Mouse (Mus musculus) neural tube, embryonic 13.5 days (tissue): ENCODE measurements around the gene Zc3h12a. TPM values are rescaled to one million over a fixed set of nuclear protein-coding genes. Genes with fewer than 3 reads are reported as not detected.

Source experiments
- ATAC-seq: fragments of 200-750 bp; cut with Nextera tagmentation; 2 replicates; pipeline ENCODE4 v1.8.0; 2017; ENCODE audit warnings: low read depth, mild to moderate bottlenecking, moderate TSS enrichment, moderate library complexity
- H3K27ac ChIP-seq: fragments of 300-500 bp; sonication (generic); replicated peaks from 2 replicates; pipeline ENCODE4 v1.5.1; 2015; ENCODE audit warnings: moderate library complexity, mild to moderate bottlenecking, inconsistent platforms
- H3K27me3 ChIP-seq: fragments of 300-500 bp; sonication (generic); 2 replicates; pipeline ENCODE4 v1.6.1; 2015; ENCODE audit warnings: mild to moderate bottlenecking, inconsistent platforms
- H3K36me3 ChIP-seq: fragments of 300-500 bp; sonication (generic); 2 replicates; pipeline ENCODE4 v1.6.1; 2015; ENCODE audit warnings: mild to moderate bottlenecking, inconsistent platforms
- H3K4me1 ChIP-seq: fragments of 300-500 bp; sonication (generic); replicated peaks from 2 replicates; pipeline ENCODE4 v1.6.1; 2015; ENCODE audit warnings: inconsistent platforms
- H3K4me2 ChIP-seq: fragments of 300-500 bp; sonication (generic); 2 replicates; pipeline ENCODE4 v1.6.1; 2015; ENCODE audit warnings: inconsistent platforms, mild to moderate bottlenecking, moderate library complexity
- H3K4me3 ChIP-seq: fragments of 300-500 bp; sonication (generic); 2 replicates; pipeline ENCODE4 v1.5.1; 2015; ENCODE audit warnings: mild to moderate bottlenecking, inconsistent platforms
- H3K9ac ChIP-seq: fragments of 300-500 bp; sonication (generic); 2 replicates; pipeline ENCODE4 v1.6.1; 2015; ENCODE audit warnings: moderate library complexity, mild to moderate bottlenecking, inconsistent platforms
- H3K9me3 ChIP-seq: fragments of 300-500 bp; sonication (generic); 2 replicates; pipeline ENCODE4 v1.6.1; 2016; ENCODE audit warnings: inconsistent platforms
- WGBS: fragments of 180-500 bp; shearing (Covaris S2); methylation state at CpG from one replicate; pipeline ENCODE4 v1.1.7; 2015; 5-methylcytosine and 5-hydroxymethylcytosine counted together
- polyA plus RNA-seq: library from polyadenylated mRNA; unstranded; fragments of >200 nt; fragmentation: Nextera tagmentation; extraction: Ambion mirVana; gene quantifications from 2 replicates; pipeline ENCODE4 v1.2.1, GENCODE M21; 2015

The Zc3h12a gene
- polyA plus RNA-seq, 1 experiment from 2014 or later: 0.29 TPM

DNA sequence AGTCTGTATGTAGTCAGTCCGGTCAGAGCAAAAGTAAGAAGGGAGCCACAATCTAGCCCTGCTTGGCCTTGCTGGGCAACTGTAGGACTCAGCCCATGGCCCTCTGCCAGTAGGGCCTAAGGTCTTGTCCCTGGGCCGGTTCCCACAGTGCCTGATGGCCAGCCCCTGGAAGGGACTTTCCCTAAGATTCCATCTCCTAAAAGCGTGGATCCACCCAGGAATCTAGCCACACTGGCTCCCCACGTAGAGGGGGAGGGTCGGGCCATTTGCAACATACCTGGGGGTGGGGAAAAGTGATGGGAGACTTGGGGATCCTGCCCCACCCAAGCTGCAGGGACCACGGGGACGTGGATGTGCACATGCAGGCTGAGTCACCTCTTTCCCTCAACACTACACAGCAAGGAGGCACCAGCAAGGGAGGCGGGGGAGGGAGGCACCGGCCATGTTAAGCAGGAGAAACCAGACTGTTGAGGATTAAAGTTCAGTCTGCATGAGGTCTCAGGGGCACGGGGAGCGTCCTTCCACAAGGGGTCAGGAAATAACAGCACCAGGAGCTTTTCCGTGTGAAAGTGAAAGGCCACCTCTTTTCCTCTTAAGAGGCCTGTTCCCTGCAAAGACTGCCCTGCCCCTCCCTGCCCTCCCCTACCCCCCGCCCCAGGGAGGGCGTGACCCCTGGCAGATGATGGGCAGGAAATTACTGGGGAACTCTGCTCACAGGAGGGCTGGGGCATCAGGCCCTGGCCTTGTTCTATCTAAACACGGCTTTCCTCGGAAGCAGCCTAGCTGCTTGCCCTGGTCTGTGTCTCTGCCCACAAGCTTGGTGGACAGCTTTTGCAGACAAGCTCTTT lies 5.0 kb downstream of the Zc3h12a start:
- Histone ChIP-seq H3K4me1 (peaks cover 39% of the 10 kb centered on the region), H3K27me3 (peaks cover 19% of the 10 kb centered on the region), H3K36me3 (no peaks in the 10 kb centered on the region), H3K4me3 (no peak overlapping the region), H3K9ac (no peak overlapping the region), H3K9me3 (no peaks in the 10 kb centered on the region), H3K27ac (no peak overlapping the region), H3K4me2 (no peak overlapping the region)
- WGBS: 23% methylated on average over 16 of the region's 16 CpGs
- ATAC-seq: no peak

DNA sequence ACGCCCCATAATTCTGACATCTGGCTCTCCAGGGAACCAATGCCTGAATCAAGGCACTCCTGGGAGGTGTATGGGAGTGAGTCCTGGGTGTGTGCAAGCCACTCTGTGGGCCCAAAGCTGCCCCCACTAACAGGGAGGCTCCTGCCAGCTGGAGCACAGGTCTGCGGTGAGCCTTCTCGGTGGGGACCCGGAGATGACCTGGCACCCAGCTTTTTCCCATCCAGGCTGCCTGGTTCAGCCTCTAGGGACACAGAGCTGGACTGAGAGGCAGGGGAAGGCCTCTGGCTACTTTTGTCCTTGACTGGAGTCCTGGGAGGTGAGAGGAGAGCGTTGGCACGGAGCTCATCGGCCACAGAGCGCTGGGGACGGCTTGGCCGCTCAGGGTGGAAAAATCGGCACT lies 7.9 kb downstream of the Zc3h12a start:
- H3K9ac ChIP-seq: no peak overlapping the region
- H3K4me3 ChIP-seq: no peak overlapping the region
- no peak overlapping the region for H3K27ac ChIP-seq
- no peak for ATAC-seq
- no peaks in the 10 kb centered on the region for H3K9me3 ChIP-seq
- no peaks in the 10 kb centered on the region for H3K27me3 ChIP-seq
- peaks cover 33% of the 10 kb centered on the region for H3K4me1 ChIP-seq
- 98% methylated on average over 11 of the region's 11 CpGs for WGBS
- no peaks in the 10 kb centered on the region for H3K36me3 ChIP-seq
- H3K4me2 ChIP-seq: no peak overlapping the region

DNA sequence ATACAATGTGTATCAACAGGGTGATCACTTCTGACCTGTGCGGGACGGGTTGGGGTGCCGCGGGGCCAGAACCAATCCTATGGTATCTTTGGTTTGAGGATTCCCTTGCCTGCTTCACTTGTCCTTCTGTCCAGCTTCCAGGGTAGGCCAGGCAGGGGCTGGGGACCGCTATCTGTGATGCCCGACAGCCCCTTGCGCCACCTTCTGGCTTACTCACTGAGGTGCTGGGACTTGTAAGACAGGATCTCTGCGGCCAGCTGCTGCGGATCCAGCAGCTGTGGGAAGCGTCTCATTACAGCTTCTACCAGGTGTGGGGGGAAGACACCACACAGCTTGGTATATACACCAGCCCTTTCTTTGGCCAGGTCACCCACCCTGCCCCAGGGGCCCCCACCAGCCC lies 8.6 kb downstream of the Zc3h12a start:
- Histone ChIP-seq H3K4me3 (no peak overlapping the region), H3K36me3 (no peaks in the 10 kb centered on the region), H3K4me2 (no peak overlapping the region), H3K27me3 (no peaks in the 10 kb centered on the region), H3K9me3 (no peaks in the 10 kb centered on the region), H3K4me1 (peaks cover 29% of the 10 kb centered on the region), H3K9ac (no peak overlapping the region), H3K27ac (no peak overlapping the region)
- ATAC-seq: no peak
- 29% methylated on average over 10 of the region's 10 CpGs for WGBS

DNA sequence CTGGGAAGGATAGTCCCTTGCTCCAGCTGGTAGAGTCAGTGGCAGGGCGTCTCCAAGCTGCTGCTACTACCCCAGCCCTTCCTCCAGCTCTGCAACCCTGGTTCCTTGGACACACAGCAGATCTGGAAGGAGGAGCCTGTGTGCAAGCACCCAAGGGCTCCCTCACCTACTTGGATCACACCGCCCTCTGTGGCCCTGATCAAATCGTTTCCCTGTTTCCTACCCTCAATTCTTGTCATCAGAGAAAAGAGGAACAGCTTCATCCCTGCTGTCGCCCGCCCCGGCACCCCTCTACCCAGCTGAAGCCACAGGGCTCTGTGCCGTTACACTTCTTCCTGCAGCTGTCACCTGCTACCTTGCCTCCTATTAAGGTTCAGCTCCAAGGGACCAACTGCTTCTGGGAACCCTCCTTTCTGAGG lies 9.7 kb downstream of the Zc3h12a start:
- Histone ChIP-seq H3K36me3 (no peaks in the 10 kb centered on the region), H3K9ac (no peak overlapping the region), H3K4me3 (no peak overlapping the region), H3K27me3 (no peaks in the 10 kb centered on the region), H3K4me1 (peaks cover 24% of the 10 kb centered on the region), H3K27ac (no peak overlapping the region), H3K9me3 (no peaks in the 10 kb centered on the region), H3K4me2 (no peak overlapping the region)
- WGBS: 84% methylated on average over 7 of the region's 7 CpGs
- ATAC-seq: no peak

DNA sequence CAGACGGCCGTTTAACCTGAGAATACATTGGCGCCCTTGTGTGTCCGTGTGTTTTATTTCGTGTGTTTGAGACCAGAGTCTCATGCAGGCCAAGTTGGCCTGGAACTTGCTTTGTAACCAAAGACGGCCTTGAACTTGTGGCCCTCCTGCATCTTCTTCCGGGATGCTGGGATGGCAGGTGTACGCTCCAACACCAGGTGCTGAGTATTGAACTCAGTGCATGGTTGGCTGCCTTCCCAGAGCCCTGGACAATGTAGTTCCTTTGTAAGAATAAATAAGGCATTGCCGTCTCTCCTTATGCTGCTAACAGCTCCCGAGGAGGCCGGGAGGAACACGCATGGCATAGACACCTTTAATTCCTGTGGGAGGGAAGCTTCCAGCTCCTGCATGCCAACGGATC lies 10.7 kb downstream of the Zc3h12a start:
- H3K9ac ChIP-seq: no peak overlapping the region
- no peaks in the 10 kb centered on the region for H3K27me3 ChIP-seq
- H3K9me3 ChIP-seq: no peaks in the 10 kb centered on the region
- WGBS: 74% methylated on average over 13 of the region's 13 CpGs
- no peak for ATAC-seq
- no peak overlapping the region for H3K27ac ChIP-seq
- H3K36me3 ChIP-seq: 0 out of 2 replicates have a peak, but pooled peaks cover 4% of the 10 kb centered on the region
- H3K4me1 ChIP-seq: peaks cover 19% of the 10 kb centered on the region
- no peak overlapping the region for H3K4me2 ChIP-seq
- no peak overlapping the region for H3K4me3 ChIP-seq

DNA sequence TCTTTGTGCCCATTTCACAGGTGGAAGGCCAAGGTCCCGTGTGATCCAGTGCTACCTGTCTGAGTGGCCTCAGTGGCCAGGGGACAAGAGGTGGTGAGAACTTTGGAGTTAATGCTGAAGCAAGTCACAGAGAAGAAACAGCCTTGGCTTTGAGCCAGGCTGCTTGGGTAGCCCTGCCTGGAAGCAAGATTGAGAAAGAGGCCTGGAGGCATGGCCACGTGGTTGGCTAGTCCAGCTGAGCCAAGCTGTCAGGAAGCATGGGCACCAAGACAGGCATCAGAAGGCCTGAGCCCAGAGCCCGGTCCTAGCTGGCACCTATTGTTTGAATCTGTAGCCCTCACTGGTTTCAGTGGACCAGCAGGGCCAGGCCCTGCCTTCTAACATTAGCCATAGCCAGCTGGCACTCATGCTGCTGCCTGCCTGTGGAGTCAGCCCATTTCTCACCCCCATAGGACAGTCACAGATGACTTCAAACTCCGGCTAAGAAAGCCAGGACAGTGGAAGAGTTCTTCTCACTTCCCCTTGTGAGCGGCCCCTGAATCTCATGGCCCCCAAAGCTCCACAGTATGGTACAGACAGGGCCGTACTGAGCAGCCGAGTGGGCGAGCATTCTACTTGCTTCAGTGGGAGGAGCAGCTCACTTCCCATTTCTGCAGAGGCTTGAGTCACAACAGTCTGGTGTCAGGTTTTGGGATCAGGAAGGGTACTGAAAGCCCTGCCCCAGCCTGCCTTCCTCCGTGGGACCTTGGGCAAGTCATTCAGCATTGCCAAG lies 11.4 kb downstream of the Zc3h12a start:
- H3K4me1 ChIP-seq: peaks cover 19% of the 10 kb centered on the region
- no peak overlapping the region for H3K9ac ChIP-seq
- no peak overlapping the region for H3K4me2 ChIP-seq
- no peak overlapping the region for H3K4me3 ChIP-seq
- H3K36me3 ChIP-seq: peaks cover 10% of the 10 kb centered on the region
- no peaks in the 10 kb centered on the region for H3K27me3 ChIP-seq
- no peaks in the 10 kb centered on the region for H3K9me3 ChIP-seq
- 68% methylated on average over 9 of the region's 9 CpGs for WGBS
- no peak overlapping the region; the same call in 1 of the 2 replicates for H3K27ac ChIP-seq
- ATAC-seq: no peak

DNA sequence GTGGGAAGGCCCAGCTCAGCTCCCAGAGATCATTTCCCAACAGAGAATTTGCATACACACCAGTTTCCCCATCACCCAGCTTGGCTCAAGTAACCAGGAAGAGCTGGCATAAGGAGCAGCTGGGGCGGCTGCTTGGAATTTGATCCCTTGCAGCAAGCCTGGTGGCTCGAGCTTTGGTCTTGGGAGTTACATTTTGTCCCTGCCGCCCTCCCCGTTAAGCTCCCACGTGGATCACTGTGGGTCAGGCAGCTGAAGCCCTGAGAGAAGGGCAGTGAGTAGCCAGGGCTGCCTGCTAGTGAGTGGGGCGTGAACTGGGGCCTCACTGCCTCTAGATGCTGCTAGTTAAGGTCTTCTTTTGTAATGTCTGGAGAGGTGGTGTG lies 11.9 kb downstream of the Zc3h12a start:
- Histone ChIP-seq H3K27ac (no peak overlapping the region), H3K4me2 (no peak overlapping the region), H3K27me3 (no peaks in the 10 kb centered on the region), H3K9ac (no peak overlapping the region), H3K36me3 (peaks cover 16% of the 10 kb centered on the region), H3K9me3 (no peaks in the 10 kb centered on the region), H3K4me3 (no peak overlapping the region), H3K4me1 (peaks cover 19% of the 10 kb centered on the region)
- WGBS: 47% methylated on average over 6 of the region's 6 CpGs
- ATAC-seq: no peak

DNA sequence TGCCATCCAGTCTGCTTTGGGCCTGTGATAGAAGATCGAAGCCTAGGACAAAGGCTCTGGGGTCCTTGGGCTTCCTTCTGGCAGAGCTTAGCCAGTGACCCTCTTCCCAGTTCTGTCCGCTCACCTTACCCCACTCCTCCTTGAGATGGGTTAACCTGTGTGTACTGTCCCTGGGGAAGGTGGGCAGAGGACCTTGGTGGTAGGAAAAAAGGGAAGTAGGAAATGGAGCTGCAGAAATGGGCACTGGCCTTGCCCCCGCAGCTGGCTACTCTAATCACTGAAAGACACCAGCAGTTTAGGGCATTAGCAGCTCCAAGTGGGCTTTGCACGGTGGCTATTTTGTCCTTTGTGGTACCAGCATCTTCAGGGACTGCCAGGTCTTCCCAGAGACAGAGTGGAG lies 12.6 kb downstream of the Zc3h12a start:
- Histone ChIP-seq H3K4me3 (no peak overlapping the region), H3K36me3 (peaks cover 22% of the 10 kb centered on the region), H3K27me3 (no peaks in the 10 kb centered on the region), H3K9ac (0 out of 2 replicates have a peak overlapping the region, but pooled peaks have one; percentile 32), H3K4me2 (no peak overlapping the region), H3K4me1 (peaks cover 19% of the 10 kb centered on the region), H3K9me3 (no peaks in the 10 kb centered on the region), H3K27ac (no peak overlapping the region)
- ATAC-seq: no peak
- WGBS: 80% methylated on average over 4 of the region's 4 CpGs

DNA sequence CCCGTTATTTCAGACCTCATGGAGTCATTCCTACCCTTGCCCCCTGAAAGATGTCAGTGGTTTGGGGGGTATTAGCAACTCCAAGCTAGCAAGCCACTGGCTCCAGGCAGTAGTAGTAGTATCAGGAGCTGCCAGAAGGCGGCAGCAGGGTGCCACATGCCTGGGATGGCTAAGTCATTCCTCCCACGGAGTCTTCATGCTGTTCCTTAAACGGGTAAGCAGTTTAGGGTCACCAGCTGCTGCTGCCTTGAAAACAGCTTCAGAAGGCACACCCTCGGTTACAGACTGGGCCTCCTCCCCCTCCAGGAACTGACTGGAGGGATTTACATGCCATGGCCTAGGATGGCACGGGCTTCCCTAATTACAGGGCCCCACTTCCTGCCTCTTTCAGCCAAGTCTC lies 13.0 kb downstream of the Zc3h12a start:
- H3K4me2 ChIP-seq: no peak overlapping the region
- no peak overlapping the region for H3K4me3 ChIP-seq
- H3K9ac ChIP-seq: 0 out of 2 replicates have a peak overlapping the region, but pooled peaks have one; percentile 32
- no peaks in the 10 kb centered on the region for H3K9me3 ChIP-seq
- no peak overlapping the region for H3K27ac ChIP-seq
- ATAC-seq: peak; percentile 34; the same call in 1 of the 2 replicates
- H3K4me1 ChIP-seq: peaks cover 19% of the 10 kb centered on the region
- peaks cover 27% of the 10 kb centered on the region for H3K36me3 ChIP-seq
- H3K27me3 ChIP-seq: no peaks in the 10 kb centered on the region
- WGBS: 6% methylated on average over 6 of the region's 6 CpGs

DNA sequence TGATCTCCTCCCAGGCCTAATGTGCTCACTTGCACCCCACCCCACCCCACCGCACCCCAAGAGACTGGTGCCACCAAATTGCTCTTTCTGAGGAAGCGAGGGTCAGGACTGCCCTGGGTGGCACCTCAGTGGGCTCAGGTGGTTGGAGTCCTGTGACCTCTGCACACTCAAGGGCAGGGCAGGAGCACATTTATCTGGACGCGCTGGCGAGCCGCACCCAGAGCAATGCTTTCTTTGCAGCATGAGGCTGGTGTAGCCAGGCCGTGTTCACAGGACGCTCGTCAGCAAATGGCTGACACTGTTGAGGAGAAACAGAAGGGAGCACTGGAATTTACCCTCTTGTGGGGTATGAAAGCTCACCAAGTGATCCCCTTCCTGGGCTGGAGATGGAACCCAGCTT lies 22.3 kb downstream of the Zc3h12a start:
- Histone ChIP-seq H3K36me3 (peaks cover 60% of the 10 kb centered on the region), H3K9me3 (no peaks in the 10 kb centered on the region), H3K27me3 (no peaks in the 10 kb centered on the region), H3K4me1 (no peaks in the 10 kb centered on the region), H3K27ac (no peak overlapping the region), H3K9ac (no peak overlapping the region), H3K4me3 (no peak overlapping the region), H3K4me2 (no peak overlapping the region)
- no peak for ATAC-seq
- WGBS: 94% methylated on average over 9 of the region's 9 CpGs

DNA sequence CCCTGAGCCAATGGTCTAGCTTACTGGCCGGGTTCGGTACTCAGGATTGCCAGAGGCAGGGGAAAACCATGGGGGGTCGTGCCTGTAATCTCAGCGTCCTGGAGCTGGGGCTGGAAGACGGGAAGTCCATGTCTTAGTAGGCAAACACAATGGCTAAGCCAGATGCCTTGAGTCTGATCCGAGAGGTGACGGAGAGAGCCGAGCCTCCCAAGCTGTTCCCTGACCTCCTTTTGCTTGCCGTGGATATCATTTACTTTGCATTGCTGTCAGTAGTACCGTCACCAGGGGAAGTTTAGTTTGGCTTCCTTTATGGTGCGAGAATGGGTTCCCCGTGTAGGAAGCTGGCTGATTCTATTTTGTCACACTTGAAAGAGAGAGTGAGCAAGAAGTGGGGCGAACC lies 26.3 kb downstream of the Zc3h12a start:
- no peak overlapping the region for H3K4me3 ChIP-seq
- no peaks in the 10 kb centered on the region for H3K27me3 ChIP-seq
- no peak for ATAC-seq
- H3K36me3 ChIP-seq: peaks cover 39% of the 10 kb centered on the region
- no peaks in the 10 kb centered on the region for H3K4me1 ChIP-seq
- H3K9me3 ChIP-seq: no peaks in the 10 kb centered on the region
- H3K27ac ChIP-seq: no peak overlapping the region
- no peak overlapping the region for H3K9ac ChIP-seq
- 73% methylated on average over 13 of the region's 13 CpGs for WGBS
- H3K4me2 ChIP-seq: no peak overlapping the region

DNA sequence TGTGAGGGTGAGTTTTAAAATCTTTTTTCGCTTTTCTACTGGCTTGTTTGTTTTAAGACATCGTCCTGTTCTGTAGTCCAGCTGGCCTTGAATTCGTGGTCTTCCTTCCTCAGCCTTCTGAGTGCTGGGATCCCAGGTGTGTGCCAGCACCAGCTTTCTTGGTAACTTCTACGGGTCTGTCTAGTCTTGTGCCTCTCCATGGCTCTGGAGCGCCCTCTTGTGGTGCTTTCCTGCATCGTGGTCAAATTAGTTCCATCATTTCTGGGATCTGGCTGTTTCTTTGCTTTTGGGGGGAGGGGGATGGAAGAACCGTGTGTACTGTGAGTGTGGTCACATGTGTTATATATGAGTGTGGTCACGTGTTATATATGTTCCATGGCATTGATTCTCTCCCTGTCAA lies 28.2 kb downstream of the Zc3h12a start:
- peak; percentile 55; the same call in 1 of the 2 replicates for ATAC-seq
- Histone ChIP-seq H3K4me2 (no peak overlapping the region), H3K4me3 (no peak overlapping the region), H3K27me3 (no peaks in the 10 kb centered on the region), H3K27ac (no peak overlapping the region), H3K9me3 (no peaks in the 10 kb centered on the region), H3K9ac (no peak overlapping the region), H3K36me3 (peaks cover 21% of the 10 kb centered on the region), H3K4me1 (no peaks in the 10 kb centered on the region)
- WGBS: 10% methylated on average over 8 of the region's 8 CpGs
